Mouse (Mus musculus) heart, postnatal 0 days (tissue): Measurements from ENCODE around the gene Olfr769. TPM values are rescaled to one million over a fixed set of nuclear protein-coding genes. Genes with fewer than 3 reads are reported as not detected.

Source experiments
- ATAC-seq: fragments of 200-750 bp; cut with Nextera tagmentation; 2 replicates; pipeline ENCODE4 v1.8.0; 2017; ENCODE audit warnings: low read depth, moderate number of reproducible peaks, moderate library complexity; ENCODE audit not compliant: insufficient read depth
- DNase-seq: peaks from one replicate; pipeline ENCODE4 v3.0.0-alpha.2; 2016; ENCODE audit warnings: low spot score
- H3K27ac ChIP-seq: fragments of 300-500 bp; sonication (generic); 2 replicates; pipeline ENCODE4 v1.5.1; 2014; ENCODE audit warnings: low read depth, mild to moderate bottlenecking
- H3K27me3 ChIP-seq: fragments of 300-500 bp; sonication (generic); 2 replicates; pipeline ENCODE4 v1.6.1; 2014; ENCODE audit warnings: low read length, mixed read lengths; ENCODE audit not compliant: control insufficient read depth, insufficient read depth
- H3K36me3 ChIP-seq: fragments of 300-500 bp; sonication (generic); replicated peaks from 2 replicates; pipeline ENCODE4 v1.6.1; 2014; ENCODE audit warnings: low read length, mixed read lengths; ENCODE audit not compliant: control insufficient read depth, insufficient read depth
- H3K4me1 ChIP-seq: fragments of 300-500 bp; sonication (generic); 2 replicates; pipeline ENCODE4 v1.6.1; 2014; ENCODE audit warnings: antibody characterized with exemption; ENCODE audit not compliant: control insufficient read depth, insufficient read depth
- H3K4me2 ChIP-seq: fragments of 300-500 bp; sonication (generic); 2 replicates; pipeline ENCODE4 v1.6.1; 2014; ENCODE audit warnings: low read depth, mild to moderate bottlenecking, low read length, moderate library complexity
- H3K4me3 ChIP-seq: fragments of 300-500 bp; sonication (generic); 2 replicates; pipeline ENCODE4 v1.5.1; 2014; ENCODE audit warnings: low read depth, low read length
- H3K9ac ChIP-seq: fragments of 300-500 bp; sonication (generic); replicated peaks from 2 replicates; pipeline ENCODE4 v1.6.1; 2014; ENCODE audit warnings: low read depth, low read length, mixed read lengths
- H3K9me3 ChIP-seq: fragments of 300-500 bp; sonication (generic); replicated peaks from 2 replicates; pipeline ENCODE4 v1.6.1; 2016; ENCODE audit warnings: low read length; ENCODE audit not compliant: control insufficient read depth
- CTCF ChIP-seq: IDR thresholded peaks from 2 replicates; pipeline ENCODE4 v1.5.1; 2016; ENCODE audit warnings: antibody characterized with exemption, control low read depth, low read depth
- EP300 ChIP-seq: IDR thresholded peaks from 2 replicates; pipeline ENCODE4 v1.6.1; 2016; ENCODE audit warnings: antibody characterized with exemption, low read depth
- WGBS: fragments of 180-500 bp; shearing (Covaris S2); extraction: QIAGEN DNeasy Blood & Tissue Kit; methylation state at CpG from one replicate; pipeline ENCODE4 v1.1.7; 2014; 5-methylcytosine and 5-hydroxymethylcytosine counted together
- polyA plus RNA-seq: library from polyadenylated mRNA; unstranded; fragments of >200 nt; fragmentation: Nextera tagmentation; extraction: Ambion mirVana; gene quantifications from 2 replicates; pipeline ENCODE4 v1.2.1, GENCODE M21; 2015
- total RNA-seq: library from RNA; depleted of rRNA; stranded (reverse); fragments of >200 nt; gene quantifications from 2 replicates; pipeline ENCODE4 v1.2.3, GENCODE M21; 2014; ENCODE audit warnings: low replicate concordance; rRNA removed

Olfr769 gene
- total and polyA plus RNA-seq, 2 experiments from 2014 or later: not detected

GRCm38 (mm10) chr10:129068877-129069276 lies 48.8 kb downstream of the Olfr769 start, which contains the start of gene Olfr766-ps1:
Olfr766-ps1 (minus strand) TSS chr10:129068977.
- no peak for ATAC-seq
- no peak within 1 kb of the TSS for H3K9ac ChIP-seq
- H3K27me3 ChIP-seq: no peaks in the 10 kb centered on the region
- no peaks in the 10 kb centered on the region for H3K36me3 ChIP-seq
- no peak within 1 kb of the TSS for H3K27ac ChIP-seq
- H3K4me3 ChIP-seq: no peak within 1 kb of the TSS
- no peak within 1 kb of the TSS for H3K4me2 ChIP-seq
- H3K4me1 ChIP-seq: no peaks in the 10 kb centered on the region
- DNase-seq: no peak
- TF ChIP-seq EP300 (no peak), CTCF (no peak)
- H3K9me3 ChIP-seq: no peaks in the 10 kb centered on the region
- 70% methylated on average over 2 of the region's 2 CpGs for WGBS

Other genes starting within 250 kb of the Olfr769 start
- gene Gdf11, start 226.1 kb downstream of the Olfr769 start, total RNA-seq: 1.6 and 6.7 TPM in 2 replicates
- 1.5 and 1.7 TPM in 2 replicates for gene Gdf11, start 226.1 kb downstream of the Olfr769 start, polyA plus RNA-seq
- 32.9 and 72.6 TPM in 2 replicates for gene Cd63, start 216.9 kb downstream of the Olfr769 start, total RNA-seq
- 381 and 398 TPM in 2 replicates for gene Cd63, start 216.9 kb downstream of the Olfr769 start, polyA plus RNA-seq
- 7.6 and 14.3 TPM in 2 replicates for gene Rdh5, start 195.0 kb downstream of the Olfr769 start, total RNA-seq
- gene Rdh5, start 195.0 kb downstream of the Olfr769 start, polyA plus RNA-seq: 9.3 and 11.1 TPM in 2 replicates
- 121 and 130 TPM in 2 replicates for gene Bloc1s1, start 193.8 kb downstream of the Olfr769 start, total RNA-seq
- 292 and 295 TPM in 2 replicates for gene Bloc1s1, start 193.8 kb downstream of the Olfr769 start, polyA plus RNA-seq
- 22.3 and 41.4 TPM in 2 replicates for gene Itga7, start 184.0 kb downstream of the Olfr769 start, total RNA-seq
- gene Itga7, start 184.0 kb downstream of the Olfr769 start, polyA plus RNA-seq: 18.5 and 22.7 TPM in 2 replicates
- not detected in 2 replicates for gene Mettl7b, start 156.9 kb downstream of the Olfr769 start, total RNA-seq
- gene Mettl7b, start 156.9 kb downstream of the Olfr769 start, polyA plus RNA-seq: not detected in 2 replicates
- gene Olfr9, start 128.4 kb downstream of the Olfr769 start, total RNA-seq: not detected in 2 replicates
- not detected in 2 replicates for gene Olfr9, start 128.4 kb downstream of the Olfr769 start, polyA plus RNA-seq
- not detected in 2 replicates for gene Olfr763, start 107.1 kb downstream of the Olfr769 start, total RNA-seq
- gene Olfr763, start 107.1 kb downstream of the Olfr769 start, polyA plus RNA-seq: not detected in 2 replicates
- not detected in 2 replicates for gene Olfr764-ps1, start 78.0 kb downstream of the Olfr769 start, total RNA-seq
- gene Olfr764-ps1, start 78.0 kb downstream of the Olfr769 start, polyA plus RNA-seq: not detected in 2 replicates
- gene Olfr765, start 67.9 kb downstream of the Olfr769 start, total RNA-seq: not detected in 2 replicates
- gene Olfr765, start 67.9 kb downstream of the Olfr769 start, polyA plus RNA-seq: not detected in 2 replicates
- gene Olfr766-ps1, start 48.9 kb downstream of the Olfr769 start, total RNA-seq: not detected in 2 replicates
- not detected in 2 replicates for gene Olfr766-ps1, start 48.9 kb downstream of the Olfr769 start, polyA plus RNA-seq
- gene Olfr767, start 35.0 kb downstream of the Olfr769 start, total RNA-seq: not detected in 2 replicates
- not detected in 2 replicates for gene Olfr767, start 35.0 kb downstream of the Olfr769 start, polyA plus RNA-seq
- not detected in 2 replicates for gene Olfr768, start 18.5 kb downstream of the Olfr769 start, total RNA-seq
- gene Olfr768, start 18.5 kb downstream of the Olfr769 start, polyA plus RNA-seq: not detected in 2 replicates
- gene Olfr770, start 21.1 kb upstream of the Olfr769 start, total RNA-seq: not detected in 2 replicates
- gene Olfr770, start 21.1 kb upstream of the Olfr769 start, polyA plus RNA-seq: not detected in 2 replicates
- not detected in 2 replicates for gene Olfr771, start 46.9 kb upstream of the Olfr769 start, total RNA-seq
- gene Olfr771, start 46.9 kb upstream of the Olfr769 start, polyA plus RNA-seq: not detected in 2 replicates
- gene Olfr772, start 60.1 kb upstream of the Olfr769 start, total RNA-seq: not detected in 2 replicates
- gene Olfr772, start 60.1 kb upstream of the Olfr769 start, polyA plus RNA-seq: not detected in 2 replicates
- not detected in 2 replicates for gene Olfr773, start 69.6 kb upstream of the Olfr769 start, total RNA-seq
- not detected in 2 replicates for gene Olfr773, start 69.6 kb upstream of the Olfr769 start, polyA plus RNA-seq
- not detected in 2 replicates for gene Olfr774, start 118.3 kb upstream of the Olfr769 start, total RNA-seq
- not detected in 2 replicates for gene Olfr774, start 118.3 kb upstream of the Olfr769 start, polyA plus RNA-seq
- not detected in 2 replicates for gene Olfr775, start 130.6 kb upstream of the Olfr769 start, total RNA-seq
- gene Olfr775, start 130.6 kb upstream of the Olfr769 start, polyA plus RNA-seq: not detected in 2 replicates
- not detected in 2 replicates for gene Olfr776, start 141.3 kb upstream of the Olfr769 start, total RNA-seq
- gene Olfr776, start 141.3 kb upstream of the Olfr769 start, polyA plus RNA-seq: not detected in 2 replicates
- not detected in 2 replicates for gene Olfr777, start 153.6 kb upstream of the Olfr769 start, total RNA-seq
- gene Olfr777, start 153.6 kb upstream of the Olfr769 start, polyA plus RNA-seq: not detected in 2 replicates
- gene Olfr780, start 200.3 kb upstream of the Olfr769 start, total RNA-seq: not detected in 2 replicates
- not detected in 2 replicates for gene Olfr780, start 200.3 kb upstream of the Olfr769 start, polyA plus RNA-seq
- gene Olfr781, start 211.0 kb upstream of the Olfr769 start, total RNA-seq: not detected in 2 replicates
- not detected in 2 replicates for gene Olfr781, start 211.0 kb upstream of the Olfr769 start, polyA plus RNA-seq
- gene Olfr782, start 231.0 kb upstream of the Olfr769 start, total RNA-seq: not detected in 2 replicates
- gene Olfr782, start 231.0 kb upstream of the Olfr769 start, polyA plus RNA-seq: not detected in 2 replicates